Mouse (Mus musculus) lung, postnatal 0 days (tissue): Measurements from ENCODE around the gene Dst. TPM values are rescaled to one million over a fixed set of nuclear protein-coding genes. Genes with fewer than 3 reads are reported as not detected.
A peak's percentile ranks its signal among the peaks of the same experiment; 100 is the strongest.

Source experiments
- ATAC-seq: fragments of 200-750 bp; cut with Nextera tagmentation; 2 replicates; pipeline ENCODE4 v1.8.0; 2017; ENCODE audit warnings: moderate library complexity
- DNase-seq: peaks from one replicate; pipeline ENCODE4 v3.0.0-alpha.2; 2016; ENCODE audit warnings: low spot score
- H3K27ac ChIP-seq: fragments of 300-500 bp; sonication (generic); 2 replicates; pipeline ENCODE4 v1.5.1; 2014; ENCODE audit warnings: antibody characterized with exemption, mild to moderate bottlenecking, low read length, mixed read lengths
- H3K27me3 ChIP-seq: fragments of 300-500 bp; sonication (generic); replicated peaks from 2 replicates; pipeline ENCODE4 v1.6.1; 2014; ENCODE audit warnings: low read length, mixed read lengths; ENCODE audit not compliant: insufficient read depth
- H3K36me3 ChIP-seq: fragments of 300-500 bp; sonication (generic); 2 replicates; pipeline ENCODE4 v1.6.1; 2014; ENCODE audit warnings: low read length, mixed read lengths; ENCODE audit not compliant: insufficient read depth
- H3K4me1 ChIP-seq: fragments of 300-500 bp; sonication (generic); 2 replicates; pipeline ENCODE4 v1.6.1; 2014; ENCODE audit warnings: antibody characterized with exemption, low read depth, low read length, mixed read lengths; ENCODE audit not compliant: insufficient read depth
- H3K4me2 ChIP-seq: fragments of 300-500 bp; sonication (generic); replicated peaks from 2 replicates; pipeline ENCODE4 v1.6.1; 2014; ENCODE audit warnings: low read depth, mild to moderate bottlenecking, low read length, moderate library complexity, mixed read lengths
- H3K4me3 ChIP-seq: fragments of 300-500 bp; sonication (generic); 2 replicates; pipeline ENCODE4 v1.5.1; 2014; ENCODE audit warnings: low read depth, low read length
- H3K9ac ChIP-seq: fragments of 300-500 bp; sonication (generic); replicated peaks from 2 replicates; pipeline ENCODE4 v1.6.1; 2014; ENCODE audit warnings: low read depth, mild to moderate bottlenecking
- H3K9me3 ChIP-seq: fragments of 300-500 bp; sonication (generic); 2 replicates; pipeline ENCODE4 v1.6.1; 2016; ENCODE audit warnings: low read length, mixed read lengths
- CTCF ChIP-seq: IDR thresholded peaks from 2 replicates; pipeline ENCODE4 v1.5.1; 2016; ENCODE audit warnings: antibody characterized with exemption, mild to moderate bottlenecking
- EP300 ChIP-seq: IDR thresholded peaks from 2 replicates; pipeline ENCODE4 v1.6.1; 2016; ENCODE audit warnings: antibody characterized with exemption, mild to moderate bottlenecking, control low read depth
- WGBS: fragments of 180-500 bp; shearing (Covaris S2); extraction: QIAGEN DNeasy Blood & Tissue Kit; methylation state at CpG from one replicate; pipeline ENCODE4 v1.1.7; 2014; 5-methylcytosine and 5-hydroxymethylcytosine counted together
- polyA plus RNA-seq: library from polyadenylated mRNA; unstranded; fragments of >200 nt; fragmentation: Nextera tagmentation; extraction: Ambion mirVana; gene quantifications from 2 replicates; pipeline ENCODE4 v1.2.1, GENCODE M21; 2015

Gene Dst
- polyA plus RNA-seq, 1 experiment from 2014 or later, result 18.1 TPM

DNA sequence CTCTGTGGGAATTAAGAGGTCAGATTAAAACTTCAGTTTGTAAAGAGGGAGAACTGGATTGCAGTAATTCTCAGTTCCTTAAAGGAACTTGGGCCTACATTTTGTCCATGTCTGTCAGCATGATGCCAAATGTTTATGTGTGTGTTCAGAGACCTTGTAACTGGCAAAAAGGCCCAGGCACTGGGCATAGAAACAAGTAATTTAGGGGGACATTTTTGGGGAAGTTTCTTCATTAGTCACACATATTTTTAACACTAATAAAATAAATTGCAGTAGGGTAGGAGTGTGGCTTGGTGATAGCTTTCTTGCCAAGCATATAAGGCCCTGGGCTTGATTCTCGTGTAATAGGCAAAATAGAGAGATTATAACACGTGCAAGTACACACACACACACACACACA lies 203.9 kb downstream of the Dst start:
- no peak for TF ChIP-seq EP300
- 88% methylated on average over 2 of the region's 2 CpGs for WGBS
- no peaks in the 10 kb centered on the region for H3K36me3 ChIP-seq
- no peaks in the 10 kb centered on the region for H3K27me3 ChIP-seq
- H3K4me1 ChIP-seq, result no peaks in the 10 kb centered on the region
- no peak for ATAC-seq
- no peak for DNase-seq
- H3K4me3 ChIP-seq, result no peak overlapping the region
- H3K27ac ChIP-seq, result no peak overlapping the region
- H3K9ac ChIP-seq, result no peak overlapping the region
- H3K4me2 ChIP-seq, result no peak overlapping the region
- no peaks in the 10 kb centered on the region for H3K9me3 ChIP-seq

DNA sequence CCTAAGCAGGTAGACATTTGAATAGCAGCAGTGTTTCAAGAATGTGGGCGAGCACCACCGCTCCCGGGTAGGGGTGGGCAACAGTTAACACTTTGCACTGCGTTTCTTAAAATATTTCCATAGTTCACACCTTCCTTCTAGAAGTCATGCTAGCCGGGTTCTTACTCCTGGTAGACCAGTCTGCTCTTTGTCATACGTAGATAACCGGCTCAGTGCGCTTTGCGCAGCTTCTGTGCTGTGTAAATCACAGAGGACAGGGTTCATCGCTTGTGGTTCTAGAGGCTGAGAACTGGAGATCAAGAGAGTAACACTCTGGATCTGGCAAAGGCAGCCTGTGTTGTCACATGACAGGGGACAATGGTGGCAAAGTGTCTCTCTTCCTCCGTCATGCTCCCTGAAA lies 208.4 kb downstream of the Dst start:
- Histone ChIP-seq H3K9ac (no peak overlapping the region), H3K4me1 (0 out of 2 replicates have a peak, but pooled peaks cover 4% of the 10 kb centered on the region), H3K9me3 (no peaks in the 10 kb centered on the region), H3K36me3 (no peaks in the 10 kb centered on the region), H3K27me3 (no peaks in the 10 kb centered on the region), H3K27ac (no peak overlapping the region), H3K4me3 (no peak overlapping the region), H3K4me2 (no peak overlapping the region)
- 52% methylated on average over 11 of the region's 11 CpGs for WGBS
- ATAC-seq (no peak), DNase-seq (no peak)
- TF ChIP-seq EP300 (no peak), CTCF (no peak)

DNA sequence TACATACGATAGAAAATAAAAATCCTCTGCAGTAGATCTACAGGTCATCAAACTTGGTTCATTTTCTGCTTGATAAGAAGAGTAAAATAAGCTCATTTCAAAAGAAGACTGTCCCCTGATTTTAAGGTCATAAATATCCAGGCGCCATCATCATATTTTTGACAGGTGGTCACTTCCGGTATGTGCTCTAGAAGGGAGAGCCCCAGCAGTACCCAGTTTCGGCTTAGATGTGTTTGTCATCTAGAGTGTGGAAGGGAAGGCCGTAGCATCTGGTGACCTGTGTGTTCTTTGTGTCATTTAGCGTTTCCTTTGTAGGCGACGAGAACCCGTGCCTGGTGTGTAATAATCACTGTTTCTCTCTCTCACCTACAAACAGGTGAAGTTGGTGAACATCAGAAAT lies 209.0 kb downstream of the Dst start:
- H3K4me3 ChIP-seq, result no peak overlapping the region
- H3K4me2 ChIP-seq, result no peak overlapping the region
- no peak overlapping the region for H3K27ac ChIP-seq
- 0 out of 2 replicates have a peak, but pooled peaks cover 4% of the 10 kb centered on the region for H3K4me1 ChIP-seq
- no peak for ATAC-seq
- H3K9ac ChIP-seq, result no peak overlapping the region
- TF ChIP-seq CTCF (no peak), EP300 (no peak)
- H3K36me3 ChIP-seq, result no peaks in the 10 kb centered on the region
- H3K27me3 ChIP-seq, result no peaks in the 10 kb centered on the region
- no peak for DNase-seq
- WGBS, result 71% methylated on average over 9 of the region's 9 CpGs
- no peaks in the 10 kb centered on the region for H3K9me3 ChIP-seq

DNA sequence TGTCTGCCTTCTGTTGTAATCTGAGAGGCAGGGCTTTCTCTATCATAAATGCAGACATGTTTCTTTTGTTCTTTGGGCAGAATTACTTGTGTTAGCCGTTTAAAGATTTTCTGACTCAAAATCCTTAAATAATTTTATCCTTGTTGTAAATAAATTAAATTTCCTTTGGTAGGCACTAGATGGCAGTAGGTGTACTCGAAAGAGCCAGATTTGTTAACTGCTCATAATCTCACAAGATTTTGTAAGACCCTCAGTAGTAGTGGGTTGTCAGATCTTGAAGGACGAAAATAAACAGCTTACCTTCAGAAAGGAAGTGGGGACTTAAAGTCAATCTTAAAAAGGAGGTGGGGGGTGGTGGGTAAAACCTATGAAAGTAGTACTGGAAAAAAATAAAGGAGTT lies 209.7 kb downstream of the Dst start:
- Histone ChIP-seq H3K4me1 (0 out of 2 replicates have a peak, but pooled peaks cover 4% of the 10 kb centered on the region), H3K36me3 (no peaks in the 10 kb centered on the region), H3K4me3 (no peak overlapping the region), H3K27me3 (no peaks in the 10 kb centered on the region), H3K9me3 (no peaks in the 10 kb centered on the region), H3K27ac (no peak overlapping the region), H3K4me2 (no peak overlapping the region), H3K9ac (no peak overlapping the region)
- 17% methylated on average over 3 of the region's 3 CpGs for WGBS
- ATAC-seq (no peak), DNase-seq (peak; percentile 82)
- no peak for TF ChIP-seq EP300
- peak; percentile 69 for TF ChIP-seq CTCF

DNA sequence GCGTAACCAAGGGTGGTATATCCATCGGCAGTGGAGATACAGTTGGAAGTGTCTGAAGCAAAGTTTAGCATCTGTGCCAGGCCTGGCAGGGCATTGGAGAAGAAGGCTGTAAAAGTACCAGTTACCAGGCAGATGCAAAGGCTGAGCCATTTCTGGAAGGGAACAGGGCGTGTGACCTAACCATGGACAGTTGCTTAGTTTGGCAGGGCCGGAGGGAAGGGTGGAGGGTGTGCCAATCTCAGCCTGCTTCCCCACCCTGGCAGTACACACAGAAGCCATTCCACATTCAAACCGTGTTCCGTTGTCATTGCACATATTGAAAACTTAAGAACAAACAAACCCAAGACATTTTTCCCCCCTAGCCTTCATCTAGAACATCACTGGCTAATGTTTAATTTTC lies 212.0 kb downstream of the Dst start:
- H3K4me1 ChIP-seq, result 0 out of 2 replicates have a peak, but pooled peaks cover 4% of the 10 kb centered on the region
- H3K4me2 ChIP-seq, result peak overlapping the region; percentile 65; the same call in 1 of the 2 replicates
- WGBS, result 48% methylated on average over 6 of the region's 6 CpGs
- no peak overlapping the region for H3K9ac ChIP-seq
- H3K4me3 ChIP-seq, result no peak overlapping the region
- H3K36me3 ChIP-seq, result no peaks in the 10 kb centered on the region
- no peaks in the 10 kb centered on the region for H3K9me3 ChIP-seq
- TF ChIP-seq EP300, result no peak
- no peak for TF ChIP-seq CTCF
- DNase-seq (no peak), ATAC-seq (no peak)
- H3K27ac ChIP-seq, result no peak overlapping the region
- no peaks in the 10 kb centered on the region for H3K27me3 ChIP-seq

DNA sequence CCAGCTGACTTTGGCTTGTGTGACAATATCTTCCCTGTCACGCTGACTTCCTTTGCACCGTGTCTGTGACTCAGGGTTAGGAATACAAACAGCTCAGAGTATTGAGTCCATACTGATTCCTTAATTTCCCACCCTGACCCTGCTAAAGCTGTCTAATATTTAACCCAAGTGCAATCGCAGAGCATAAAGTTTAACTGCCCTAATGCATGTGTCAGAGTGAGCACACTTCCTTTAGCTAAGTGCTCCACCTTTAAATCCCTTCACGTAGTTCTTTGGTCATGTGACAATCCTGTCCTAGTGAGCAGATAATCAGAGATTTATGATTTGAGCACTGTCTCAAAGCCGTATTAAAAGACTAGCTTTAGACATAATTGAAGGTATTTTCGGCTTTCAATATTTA lies 212.6 kb downstream of the Dst start:
- peak overlapping the region; percentile 65 for H3K4me2 ChIP-seq
- no peaks in the 10 kb centered on the region for H3K27me3 ChIP-seq
- H3K36me3 ChIP-seq, result no peaks in the 10 kb centered on the region
- ATAC-seq (peak; percentile 43; the same call in 1 of the 2 replicates), DNase-seq (peak; percentile 50)
- H3K9ac ChIP-seq, result no peak overlapping the region
- 16% methylated on average over 6 of the region's 6 CpGs for WGBS
- H3K4me1 ChIP-seq, result 0 out of 2 replicates have a peak, but pooled peaks cover 4% of the 10 kb centered on the region
- no peaks in the 10 kb centered on the region for H3K9me3 ChIP-seq
- H3K27ac ChIP-seq, result peak overlapping the region; percentile 76; the same call in 1 of the 2 replicates
- TF ChIP-seq EP300, result no peak
- no peak for TF ChIP-seq CTCF
- H3K4me3 ChIP-seq, result peak overlapping the region; percentile 47
